Mouse (Mus musculus): ENCODE data around the gene Plekhg2.

Plekhg2 gene

GRCm38 (mm10) chr7:28338108-28338998 is 34.0 kb downstream of the Plekhg2 start, which contains the start of gene Supt5:
TSS of gene Supt5 (minus strand) at chr7:28338746.
- in situ Hi-C loops (cut with MboI, MseI) = no loop called here

DNA sequence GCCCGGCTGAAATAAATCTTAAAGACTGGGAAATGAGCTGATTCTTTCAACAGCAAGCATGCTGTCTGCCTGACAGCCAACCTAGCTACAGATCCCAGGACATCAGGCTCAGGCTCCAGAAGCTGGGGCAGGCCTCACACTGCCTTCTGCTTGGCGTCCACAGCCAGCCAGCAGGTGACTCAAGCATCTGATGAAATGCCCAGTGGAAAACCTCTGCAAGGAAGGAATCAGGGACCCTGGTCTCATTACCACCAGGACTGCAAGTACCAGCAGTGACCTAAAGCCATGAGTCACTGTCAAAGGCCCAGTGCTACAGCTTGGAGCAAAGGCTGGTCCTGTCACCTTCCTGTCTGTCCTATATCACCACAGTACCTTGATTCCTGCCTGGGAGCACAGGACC is 36.9 kb downstream of the Plekhg2 start:
- in situ Hi-C loops (cut with MboI, MseI) = no loop called here

DNA sequence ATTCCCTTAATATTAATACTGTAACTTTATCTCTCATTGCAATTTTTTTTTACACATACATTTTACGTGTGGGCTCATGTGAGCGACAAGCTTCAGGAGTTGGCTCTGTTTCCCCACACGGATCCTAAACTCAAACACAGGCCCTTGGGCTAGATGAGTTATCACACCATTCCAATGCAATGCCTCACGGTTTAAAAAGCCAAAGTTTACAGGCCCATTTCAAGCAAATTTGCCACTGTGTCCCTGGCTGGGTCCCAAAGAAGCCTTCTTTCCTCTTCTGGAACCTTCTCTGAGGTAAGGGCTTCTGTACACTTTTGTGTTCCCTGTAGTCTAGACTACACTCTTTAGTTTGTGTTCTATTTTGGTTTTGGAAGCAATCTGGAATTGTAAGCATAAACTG is 37.9 kb downstream of the Plekhg2 start:
- in situ Hi-C loops (cut with MboI, MseI) = no loop called here

DNA sequence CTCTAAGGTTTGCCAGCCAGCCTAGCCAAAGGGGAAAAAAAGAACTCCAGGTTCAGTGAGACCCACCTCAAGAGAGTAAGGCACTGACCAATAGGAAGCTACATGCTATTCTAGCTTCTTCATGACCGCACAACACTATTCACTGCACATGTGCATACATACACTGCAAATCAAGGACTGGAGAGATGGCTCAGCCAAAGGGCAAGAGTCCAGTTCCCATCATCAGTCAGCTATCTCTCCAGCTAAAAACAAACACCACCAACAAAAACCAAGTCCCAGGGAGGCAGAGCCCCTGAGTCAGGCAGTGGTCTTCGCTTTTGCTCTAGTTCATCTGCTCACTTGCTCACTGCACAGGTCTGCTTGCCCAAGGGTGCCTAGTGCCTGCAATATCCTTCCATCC is 44.1 kb downstream of the Plekhg2 start:
- in situ Hi-C loops (cut with MboI, MseI) = no loop called here

DNA sequence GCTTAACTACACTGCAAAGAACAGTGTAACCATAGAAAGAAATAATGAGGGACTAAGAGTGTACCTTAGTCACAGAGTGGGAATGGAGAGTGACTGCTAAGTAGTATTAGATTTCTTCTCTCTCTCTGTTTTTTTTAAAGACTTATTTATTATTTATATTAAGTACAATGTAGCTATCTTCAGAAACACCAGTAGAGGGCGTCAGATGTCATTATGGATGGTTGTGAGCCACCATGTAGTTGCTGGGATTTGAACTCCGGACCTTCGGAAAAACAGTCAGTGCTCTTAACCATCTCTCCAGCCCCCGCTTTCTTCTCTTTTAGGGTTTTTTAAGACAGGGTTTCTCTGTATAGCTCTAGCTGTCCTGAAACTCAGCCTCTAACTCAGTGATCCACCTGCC is 45.9 kb downstream of the Plekhg2 start:
- in situ Hi-C loops (cut with MboI, MseI) = no loop called here

GRCm38 (mm10) chr7:28325293-28325692 is 47.1 kb downstream of the Plekhg2 start:
- in situ Hi-C loops (cut with MboI, MseI) = no loop called here

GRCm38 (mm10) chr7:28321974-28322720 is 50.3 kb downstream of the Plekhg2 start:
- in situ Hi-C loops (cut with MboI, MseI) = no loop called here

- in situ Hi-C loops (cut with MboI, MseI) = no loop called here
Measured at GRCm38 (mm10) chr7:28318714-28319113, 53.7 kb downstream of the Plekhg2 start.

GRCm38 (mm10) chr7:28318036-28318435 is 54.4 kb downstream of the Plekhg2 start:
- in situ Hi-C loops (cut with MboI, MseI) = no loop called here

GRCm38 (mm10) chr7:28311926-28312543 is 60.4 kb downstream of the Plekhg2 start, which contains the start of gene Timm50:
TSS of gene Timm50 (minus strand) at chr7:28312072.
- in situ Hi-C loops (cut with MboI, MseI) = no loop called here

DNA sequence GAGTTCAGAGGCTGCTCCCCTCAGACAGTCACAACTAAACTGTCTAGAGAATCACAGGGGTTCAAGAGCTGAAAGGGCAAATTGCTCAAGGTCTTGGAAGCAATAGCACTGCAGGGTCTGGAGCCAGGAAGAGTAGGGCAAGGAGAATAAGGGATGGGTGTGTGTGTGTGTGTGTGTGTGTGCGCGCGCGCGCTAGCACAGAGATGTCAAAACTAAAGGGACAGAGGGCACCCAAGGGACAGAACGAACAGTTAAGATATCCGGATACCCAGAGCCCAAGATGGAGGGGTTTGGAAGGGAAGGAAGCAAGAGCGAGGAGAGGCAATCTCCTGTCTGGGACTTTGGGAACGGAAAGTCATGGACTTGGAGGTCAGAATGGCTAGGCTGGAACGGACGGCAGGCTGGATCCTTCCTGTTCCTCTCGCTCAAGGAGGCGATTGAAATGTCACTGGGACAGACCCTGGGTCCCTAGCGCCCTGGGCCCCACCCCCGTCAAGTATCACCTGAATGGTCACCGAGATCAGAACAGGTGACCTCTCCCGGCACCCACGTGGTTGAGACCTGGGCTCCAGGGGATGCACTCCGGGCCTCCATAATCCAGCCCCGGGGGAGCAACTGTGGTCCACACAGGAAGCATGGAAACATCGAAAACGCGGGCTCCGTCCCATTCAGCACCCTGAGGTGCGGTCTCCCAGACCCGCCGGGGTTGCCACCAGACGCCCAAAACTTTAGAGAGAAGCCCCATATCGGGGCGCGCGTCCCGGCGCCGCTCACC is 61.1 kb downstream of the Plekhg2 start:
- in situ Hi-C loops (cut with MboI, MseI) = no loop called here

GRCm38 (mm10) chr7:28309737-28310136 is 62.7 kb downstream of the Plekhg2 start:
- in situ Hi-C loops (cut with MboI, MseI) = no loop called here
